Mouse (Mus musculus) spleen, postnatal 10 days (tissue): Measurements from ENCODE around the gene Dlx2.

Experiments
- DNase-seq, 2 experiments: peaks; one replicate each; pipeline ENCODE4 v3.0.0; 2021 to 2022; ENCODE audit warnings: low spot score in 2 of 2

Dlx2 gene

GRCm38 (mm10) chr2:71540611-71541417, 5.7 kb downstream of the Dlx2 start:
- no peak for DNase-seq

GRCm38 (mm10) chr2:71534242-71535052, 12.1 kb downstream of the Dlx2 start:
- DNase-seq: no peak

- DNase-seq: no peak
Observed at GRCm38 (mm10) chr2:71533094-71533493, 13.5 kb downstream of the Dlx2 start.

- no peak for DNase-seq
Observed at GRCm38 (mm10) chr2:71531990-71532970, 14.3 kb downstream of the Dlx2 start.

- DNase-seq: no peak
Observed at GRCm38 (mm10) chr2:71531124-71531590, 15.4 kb downstream of the Dlx2 start.

- DNase-seq: peak in 1 of 2 experiments; percentile 15
Observed at GRCm38 (mm10) chr2:71530391-71531123, 16.0 kb downstream of the Dlx2 start.

- DNase-seq: peak in 1 of 2 experiments; percentile 56
Observed at GRCm38 (mm10) chr2:71529511-71530351, 16.8 kb downstream of the Dlx2 start.

GRCm38 (mm10) chr2:71528714-71529510, 17.6 kb downstream of the Dlx2 start:
- DNase-seq: peak in 1 of 2 experiments; percentile 27

GRCm38 (mm10) chr2:71528014-71528713, 18.4 kb downstream of the Dlx2 start, which contains the start of gene Dlx1:
TSS of gene Dlx1 (plus strand) at chr2:71528113.
- peak in 1 of 2 experiments; percentile 18 for DNase-seq

- peak in 1 of 2 experiments; percentile 18 for DNase-seq
Observed at GRCm38 (mm10) chr2:71527323-71528013, 19.1 kb downstream of the Dlx2 start.

- no peak for DNase-seq
Observed at GRCm38 (mm10) chr2:71526595-71527322, 19.8 kb downstream of the Dlx2 start.

- DNase-seq: no peak
Observed at GRCm38 (mm10) chr2:71524763-71525162, 21.8 kb downstream of the Dlx2 start.

GRCm38 (mm10) chr2:71523431-71523830, 23.1 kb downstream of the Dlx2 start:
- DNase-seq: no peak

- DNase-seq: no peak
Observed at GRCm38 (mm10) chr2:71522871-71523270, 23.7 kb downstream of the Dlx2 start.

GRCm38 (mm10) chr2:71517466-71518099, 29.0 kb downstream of the Dlx2 start:
- no peak for DNase-seq

- DNase-seq: no peak
Observed at GRCm38 (mm10) chr2:71516995-71517394, 29.6 kb downstream of the Dlx2 start.
